Mouse (Mus musculus) lung, postnatal 0 days (tissue): ENCODE results near the gene Unc119.

ENCODE experiments used
- CTCF ChIP-seq: IDR thresholded peaks from 2 replicates; pipeline ENCODE4 v1.5.1; 2016; ENCODE audit warnings: antibody characterized with exemption, mild to moderate bottlenecking
- EP300 ChIP-seq: IDR thresholded peaks from 2 replicates; pipeline ENCODE4 v1.6.1; 2016; ENCODE audit warnings: antibody characterized with exemption, mild to moderate bottlenecking, control low read depth

DNA sequence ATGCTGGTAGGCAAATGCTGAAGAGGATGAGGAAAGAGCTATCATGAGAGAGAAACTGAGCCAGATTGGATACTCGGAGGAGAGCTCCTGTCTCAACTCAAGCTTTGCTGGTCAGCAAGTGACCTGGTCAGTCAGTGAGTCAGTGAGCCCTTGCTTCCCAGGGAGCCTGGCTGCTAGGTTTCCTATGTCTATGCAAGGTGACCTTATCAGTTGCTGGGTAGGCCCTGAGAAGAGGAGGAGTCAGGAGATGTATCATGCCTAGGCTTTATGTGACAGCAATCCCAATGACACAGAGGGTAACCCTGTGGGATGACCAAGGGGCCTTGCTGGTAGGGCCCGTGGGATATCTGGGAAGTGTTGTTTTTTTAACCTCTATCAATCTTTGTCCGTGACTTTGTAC is 28.9 kb downstream of the Unc119 start:
- TF ChIP-seq CTCF, result no peak
- no peak for TF ChIP-seq EP300
